Mouse (Mus musculus) CH12.LX (cell line): ENCODE data around the gene Myo1g. TPM values are rescaled to one million over a fixed set of nuclear protein-coding genes. Genes with fewer than 3 reads are reported as not detected.
"Not testable (repeated sequence)": the region's sequence is repeated elsewhere in the genome, so short reads cannot be mapped to it uniquely, and the experiment has no call there.

ENCODE experiments used
- DNase-seq: peaks from one replicate; pipeline ENCODE4 v3.0.0-alpha.2; 2013; ENCODE audit errors: extremely low read depth
- H3K27ac ChIP-seq: 2 replicates; pipeline ENCODE4 v1.5.1; 2012; ENCODE audit warnings: low read depth, mild to moderate bottlenecking, control low read depth, moderate library complexity; ENCODE audit not compliant: insufficient read depth
- H3K27me3 ChIP-seq: replicated peaks from 2 replicates; pipeline ENCODE3; 2012; ENCODE audit warnings: inconsistent platforms
- H3K36me3 ChIP-seq, 2 experiments: replicated peaks in 1 of 2; 2 replicates each; pipeline versions ENCODE3 to v1.6.1; 2012; ENCODE audit warnings: inconsistent platforms in 1 of 2, low read length in 1 of 2, mild to moderate bottlenecking in 1 of 2, mixed read lengths in 1 of 2, moderate library complexity in 1 of 2; ENCODE audit not compliant: control insufficient read depth in 1 of 2, insufficient read depth in 1 of 2
- H3K4me1 ChIP-seq, 2 experiments: 2 replicates each; pipeline ENCODE4 v1.6.1; 2012; ENCODE audit warnings: inconsistent platforms in 1 of 2, moderate library complexity in 1 of 2; ENCODE audit not compliant: insufficient read depth in 2 of 2, control insufficient read depth in 1 of 2
- H3K4me2 ChIP-seq: 2 replicates; pipeline ENCODE4 v1.6.1; 2012; ENCODE audit warnings: low read depth, mild to moderate bottlenecking, control low read depth; ENCODE audit not compliant: poor library complexity, insufficient read depth, severe bottlenecking
- H3K4me3 ChIP-seq, 3 experiments: fragments of 150-350 bp in 1 of 3; sonication (generic) in 1 of 3; replicated peaks in 1 of 3; 2 replicates each; pipeline versions ENCODE3 to v1.5.1; 2011 to 2012; ENCODE audit warnings: low read depth in 2 of 3, low read length in 2 of 3, mild to moderate bottlenecking in 2 of 3, moderate library complexity in 2 of 3, control low read depth in 1 of 3, improper control_type of control experiment in 1 of 3, inconsistent platforms in 1 of 3, mixed read lengths in 1 of 3; ENCODE audit not compliant: poor library complexity in 1 of 3
- H3K79me2 ChIP-seq: replicated peaks from 2 replicates; pipeline ENCODE4 v1.6.1; 2012; ENCODE audit warnings: mild to moderate bottlenecking, moderate library complexity; ENCODE audit not compliant: control insufficient read depth, poor library complexity, insufficient read depth, severe bottlenecking; ENCODE audit errors: extremely low read depth
- H3K9ac ChIP-seq: 2 replicates; pipeline ENCODE4 v1.6.1; 2012; ENCODE audit warnings: low read depth, mild to moderate bottlenecking, control low read depth, moderate library complexity; ENCODE audit not compliant: insufficient read depth
- H3K9me3 ChIP-seq: replicated peaks from 2 replicates; pipeline ENCODE3; 2012; ENCODE audit warnings: low read length, inconsistent platforms, mixed read lengths
- BHLHE40 ChIP-seq: IDR thresholded peaks from 2 replicates; pipeline ENCODE4 v1.6.1; 2011; ENCODE audit warnings: mild to moderate bottlenecking, low read depth, low read length, improper control_type of control experiment
- CHD1 ChIP-seq: IDR thresholded peaks from 2 replicates; pipeline ENCODE4 v1.6.1; 2012; ENCODE audit warnings: low read depth, low read length, improper control_type of control experiment, inconsistent platforms
- CHD2 ChIP-seq: IDR thresholded peaks from 2 replicates; pipeline ENCODE4 v1.6.1; 2011; ENCODE audit warnings: low read length, improper control_type of control experiment
- CTCF ChIP-seq, 2 experiments: IDR thresholded peaks in 1 of 2; conservative IDR thresholded peaks in 1 of 2; 2 replicates each; pipeline ENCODE4 v1.5.1; 2011 to 2012; ENCODE audit warnings: low read depth in 2 of 2, low read length in 2 of 2, improper control_type of control experiment in 1 of 2, inconsistent platforms in 1 of 2, mild to moderate bottlenecking in 1 of 2, moderate library complexity in 1 of 2
- E2F4 ChIP-seq: IDR thresholded peaks from 2 replicates; pipeline ENCODE4 v1.6.1; 2011; ENCODE audit warnings: low read depth, low read length, improper control_type of control experiment; ENCODE audit not compliant: insufficient replicate concordance
- ELF1 ChIP-seq: IDR thresholded peaks from 2 replicates; pipeline ENCODE4 v1.6.1; 2014; ENCODE audit warnings: low read depth, mild to moderate bottlenecking, inconsistent platforms, low read length, improper control_type of control experiment
- EP300 ChIP-seq: IDR thresholded peaks from 2 replicates; pipeline ENCODE4 v1.6.1; 2011; ENCODE audit warnings: low read length, improper control_type of control experiment
- ETS1 ChIP-seq: conservative IDR thresholded peaks from 2 replicates; pipeline ENCODE4 v1.6.1; 2012; ENCODE audit warnings: low read depth, mild to moderate bottlenecking, inconsistent platforms, low read length, improper control_type of control experiment, moderate library complexity
- HCFC1 ChIP-seq: IDR thresholded peaks from 2 replicates; pipeline ENCODE4 v1.6.1; 2012; ENCODE audit warnings: low read depth, mild to moderate bottlenecking, inconsistent platforms, low read length, improper control_type of control experiment
- IRF4 ChIP-seq: IDR thresholded peaks from 2 replicates; pipeline ENCODE4 v1.6.1; 2014; ENCODE audit warnings: low read depth, mild to moderate bottlenecking, inconsistent platforms, low read length, improper control_type of control experiment
- JUND ChIP-seq: conservative IDR thresholded peaks from 2 replicates; pipeline ENCODE4 v1.6.1; 2011; ENCODE audit warnings: low read depth, low read length, improper control_type of control experiment
- MAFK ChIP-seq: IDR thresholded peaks from 2 replicates; pipeline ENCODE4 v1.6.1; 2011; ENCODE audit warnings: low read length, improper control_type of control experiment; ENCODE audit not compliant: insufficient replicate concordance
- MAX ChIP-seq: IDR thresholded peaks from 2 replicates; pipeline ENCODE4 v1.6.1; 2011; ENCODE audit warnings: low read length, improper control_type of control experiment
- MXI1 ChIP-seq: IDR thresholded peaks from 2 replicates; pipeline ENCODE4 v1.6.1; 2011; ENCODE audit warnings: mild to moderate bottlenecking, low read depth, low read length, improper control_type of control experiment
- MYC ChIP-seq: IDR thresholded peaks from 2 replicates; pipeline ENCODE4 v1.6.1; 2011; ENCODE audit warnings: low read depth, mild to moderate bottlenecking, improper control_type of control experiment, low read length
- NELFE ChIP-seq: IDR thresholded peaks from 2 replicates; pipeline ENCODE4 v1.6.1; 2011; ENCODE audit warnings: low read depth, low read length, improper control_type of control experiment
- POLR2A ChIP-seq: IDR thresholded peaks from 2 replicates; pipeline ENCODE4 v1.6.1; 2011; ENCODE audit warnings: low read depth, mild to moderate bottlenecking, improper control_type of control experiment, low read length
- RAD21 ChIP-seq: IDR thresholded peaks from 2 replicates; pipeline ENCODE4 v1.6.1; 2011; ENCODE audit warnings: low read depth, mild to moderate bottlenecking, low read length, improper control_type of control experiment, moderate library complexity
- RCOR1 ChIP-seq: conservative IDR thresholded peaks from 2 replicates; pipeline ENCODE4 v1.6.1; 2012; ENCODE audit warnings: low read depth, mild to moderate bottlenecking, inconsistent platforms, low read length, improper control_type of control experiment
- SIN3A ChIP-seq: IDR thresholded peaks from 2 replicates; pipeline ENCODE4 v1.6.1; 2012; ENCODE audit warnings: low read length, improper control_type of control experiment, inconsistent platforms
- SMC3 ChIP-seq: IDR thresholded peaks from 2 replicates; pipeline ENCODE4 v1.6.1; 2011; ENCODE audit warnings: low read depth, low read length, improper control_type of control experiment
- TBP ChIP-seq: conservative IDR thresholded peaks from 2 replicates; pipeline ENCODE4 v1.6.1; 2011; ENCODE audit warnings: low read depth, low read length, improper control_type of control experiment
- TCF12 ChIP-seq: IDR thresholded peaks from 2 replicates; pipeline ENCODE4 v1.6.1; 2014; ENCODE audit warnings: low read depth, mild to moderate bottlenecking, inconsistent platforms, low read length, improper control_type of control experiment
- UBTF ChIP-seq: IDR thresholded peaks from 2 replicates; pipeline ENCODE4 v1.6.1; 2012; ENCODE audit warnings: low read depth, mild to moderate bottlenecking, inconsistent platforms, low read length, improper control_type of control experiment, moderate library complexity
- USF1 ChIP-seq: IDR thresholded peaks from 2 replicates; pipeline ENCODE4 v1.6.1; 2014; ENCODE audit warnings: low read depth, mild to moderate bottlenecking, inconsistent platforms, low read length, improper control_type of control experiment
- USF2 ChIP-seq: conservative IDR thresholded peaks from 2 replicates; pipeline ENCODE4 v1.6.1; 2011; ENCODE audit warnings: low read depth, low read length, improper control_type of control experiment
- dilution Hi-C: fragments of 300-500 bp; cut with MboI; formaldehyde crosslinking; loops from 2 replicates; pipeline ENCODE4 v1.14.3; 2020; ENCODE audit warnings: low sequenced_read_pairs; ENCODE audit not compliant: extremely low pct_unique_long_range_greater_than_20kb, extremely low pct_ligation_motif_present
- in situ Hi-C: fragments of 300-500 bp; cut with MboI; formaldehyde crosslinking; loops from 3 replicates; pipeline ENCODE4 v1.14.3; 2019; ENCODE audit warnings: low sequenced_read_pairs, low pct_ligation_motif_present, low pct_unique_long_range_greater_than_20kb, mixed read lengths
- polyA plus RNA-seq: library from polyadenylated mRNA; unstranded; fragments of >175 nt; gene quantifications from 2 replicates; pipeline ENCODE4 v1.2.1, GENCODE M21; 2012; ENCODE audit warnings: low read depth; ENCODE audit not compliant: insufficient read length
- total RNA-seq, 2 experiments: library from RNA; depleted of rRNA; stranded (reverse); fragments of 300-350 nt in 1 of 2; fragments of >200 nt in 1 of 2; gene quantifications; 2 replicates each; pipeline ENCODE4 v1.2.3; 2012 to 2014

The Myo1g gene
- total and polyA plus RNA-seq, 3 experiments = 268 to 335 (median 284) TPM

- TF ChIP-seq TCF12 = no peak; the same call in 1 of the 2 replicates
- TF ChIP-seq E2F4 = no peak
- no peak for TF ChIP-seq USF2
- no peak; the same call in 1 of the 2 replicates for TF ChIP-seq POLR2A
- TF ChIP-seq UBTF = no peak
Measured at GRCm38 (mm10) chr11:6527256-6528185, 6.8 kb upstream of the Myo1g start (continued).

- H3K4me2 ChIP-seq = peak overlapping the region; percentile 82
- in situ Hi-C loops, H3K27me3 ChIP-seq, dilution Hi-C loops, H3K9me3 ChIP-seq: not testable (repeated sequence)
- H3K79me2 ChIP-seq = peaks cover 26% of the 10 kb centered on the region
- H3K9ac ChIP-seq = peak overlapping the region; percentile 98
- H3K36me3 ChIP-seq = peaks cover 25 to 34% of the 10 kb centered on the region in 2 experiments
- peak overlapping the region; percentile 82 for H3K27ac ChIP-seq
- peak; percentile 82 for DNase-seq
- TF ChIP-seq JUND (0 out of 2 replicates have a peak, but pooled peaks have one; percentile 40), SMC3 (peak; percentile 29; the same call in 1 of the 2 replicates), CHD2 (peak; percentile 16; the same call in 1 of the 2 replicates), SIN3A (peak; percentile 89), TCF12 (peak; percentile 22; the same call in 1 of the 2 replicates), CHD1 (peak; percentile 93), POLR2A (peak; percentile 59), HCFC1 (0 out of 2 replicates have a peak, but pooled peaks have one; percentile 27), ETS1 (peak; percentile 61), MYC (peak; percentile 100), BHLHE40 (peak; percentile 40; the same call in 1 of the 2 replicates), USF2 (peak; percentile 60), MXI1 (peak; percentile 98), RCOR1 (0 out of 2 replicates have a peak, but pooled peaks have one; percentile 32), RAD21 (peak; percentile 18), E2F4 (0 out of 2 replicates have a peak, but pooled peaks have one; percentile 64), ELF1 (peak; percentile 13; the same call in 1 of the 2 replicates), TBP (peak; percentile 80; the same call in 1 of the 2 replicates), CTCF (conservative IDR thresholded peaks at IDR 0.05 in 1 of 2, IDR thresholded peaks at IDR 0.05 in 1 of 2; ENCODE audit: low read depth in 2 of 2, low read length in 2 of 2) (peak in 1 of 2 experiments; percentile 68; a peak in 2 of 4 replicates), MAFK (peak; percentile 67; the same call in 1 of the 2 replicates), NELFE (peak; percentile 48), MAX (peak; percentile 99), USF1 (peak; percentile 74), EP300 (peak; percentile 26; the same call in 1 of the 2 replicates), IRF4 (peak; percentile 21; the same call in 1 of the 2 replicates)
- H3K4me1 ChIP-seq = peaks cover 21 to 54% of the 10 kb centered on the region in 2 experiments
- peak overlapping the region; percentile 72 to 91 (median 76) for H3K4me3 ChIP-seq
Measured at GRCm38 (mm10) chr11:6526526-6527255, 5.9 kb upstream of the Myo1g start.
